Mouse (Mus musculus) heart, adult 2 months (tissue): ENCODE results near the gene 4930415O20Rik. TPM values are rescaled to one million over a fixed set of nuclear protein-coding genes. Genes with fewer than 3 reads are reported as not detected.

Experiments
- DNase-seq, 2 experiments: peaks; one replicate each; pipeline ENCODE4 v3.0.0; 2021
- H3K27ac ChIP-seq: fragments of 200-600 bp; 2 replicates; pipeline ENCODE4 v1.8.1; 2022
- H3K27me3 ChIP-seq: fragments of 200-500 bp; 2 replicates; pipeline ENCODE4 v1.6.1; 2012; ENCODE audit warnings: mild to moderate bottlenecking, low read length, inconsistent platforms, mixed read lengths; ENCODE audit not compliant: control insufficient read depth, insufficient read depth
- H3K36me3 ChIP-seq: fragments of 200-500 bp; 2 replicates; pipeline ENCODE4 v1.6.1; 2012; ENCODE audit warnings: low read length, inconsistent platforms; ENCODE audit not compliant: control insufficient read depth, insufficient read depth
- H3K4me1 ChIP-seq: fragments of 200-500 bp; 2 replicates; pipeline ENCODE4 v1.6.1; 2011; ENCODE audit warnings: low read length; ENCODE audit not compliant: control insufficient read depth, insufficient read depth
- H3K4me3 ChIP-seq: fragments of 200-600 bp; 2 replicates; pipeline ENCODE4 v1.8.1; 2022
- H3K79me2 ChIP-seq: fragments of 200-500 bp; replicated peaks from 2 replicates; pipeline ENCODE4 v1.6.1; 2012; ENCODE audit warnings: mild to moderate bottlenecking, inconsistent platforms, low read length, moderate library complexity, mixed read lengths; ENCODE audit not compliant: control insufficient read depth, insufficient read depth
- H3K9ac ChIP-seq: fragments of 200-500 bp; 2 replicates; pipeline ENCODE4 v1.6.1; 2012; ENCODE audit warnings: low read depth, mild to moderate bottlenecking, control low read depth, inconsistent platforms, low read length, mixed read lengths
- CTCF ChIP-seq: fragments of 200-600 bp; IDR thresholded peaks from 2 replicates; pipeline ENCODE4 v1.8.1; 2022; ENCODE audit warnings: antibody characterized with exemption, mild to moderate bottlenecking, moderate library complexity
- EP300 ChIP-seq: fragments of 200-500 bp; IDR thresholded peaks from 2 replicates; pipeline ENCODE4 v1.6.1; 2011; ENCODE audit warnings: low read depth, low read length, control low read depth; ENCODE audit not compliant: insufficient read depth
- POLR2A ChIP-seq: fragments of 200-500 bp; IDR thresholded peaks from 2 replicates; pipeline ENCODE4 v1.6.1; 2011; ENCODE audit warnings: mild to moderate bottlenecking, low read depth, low read length, control low read depth; ENCODE audit not compliant: insufficient read depth
- WGBS: fragments of 180-500 bp; shearing (Covaris S2); methylation state at CpG from one replicate; pipeline ENCODE4 v1.1.7; 2018; 5-methylcytosine and 5-hydroxymethylcytosine counted together
- intact Hi-C: fragments of 180-260 bp; cut with DNase I; formaldehyde crosslinking; loops from one replicate; pipeline ENCODE4 v1.15.1; 2025
- polyA plus RNA-seq: library from polyadenylated mRNA; depleted of rRNA; stranded (reverse); fragments of >200 nt; gene quantifications from 2 replicates; pipeline ENCODE4 v1.2.3, GENCODE M21; 2012
- total RNA-seq, 2 experiments: library from RNA; stranded (reverse); gene quantifications; 2 replicates each; pipeline ENCODE4 v1.2.3; 2021

4930415O20Rik gene
- total and polyA plus RNA-seq, 3 experiments = 1.6 to 2.1 TPM; not detected in 1

GRCm38 (mm10) chr15:98623361-98623821, 52.6 kb downstream of the 4930415O20Rik start:
- intact Hi-C loops = no loop called here
- 55% methylated on average over 5 of the region's 5 CpGs for WGBS

GRCm38 (mm10) chr15:98626078-98626477, 55.3 kb downstream of the 4930415O20Rik start:
- intact Hi-C loops = no loop called here
- 3% methylated on average over 8 of the region's 8 CpGs for WGBS

More at GRCm38 (mm10) chr15:98623361-98623821, 52.6 kb downstream of the 4930415O20Rik start:
- H3K79me2 ChIP-seq = no peaks in the 10 kb centered on the region
- H3K4me3 ChIP-seq = no peak overlapping the region
- DNase-seq = no peak
- H3K9ac ChIP-seq = no peak overlapping the region
- TF ChIP-seq POLR2A (no peak), EP300 (no peak), CTCF (no peak)
- H3K27me3 ChIP-seq = no peaks in the 10 kb centered on the region
- no peak overlapping the region for H3K27ac ChIP-seq
- H3K4me1 ChIP-seq = no peaks in the 10 kb centered on the region
- no peaks in the 10 kb centered on the region for H3K36me3 ChIP-seq

DNA sequence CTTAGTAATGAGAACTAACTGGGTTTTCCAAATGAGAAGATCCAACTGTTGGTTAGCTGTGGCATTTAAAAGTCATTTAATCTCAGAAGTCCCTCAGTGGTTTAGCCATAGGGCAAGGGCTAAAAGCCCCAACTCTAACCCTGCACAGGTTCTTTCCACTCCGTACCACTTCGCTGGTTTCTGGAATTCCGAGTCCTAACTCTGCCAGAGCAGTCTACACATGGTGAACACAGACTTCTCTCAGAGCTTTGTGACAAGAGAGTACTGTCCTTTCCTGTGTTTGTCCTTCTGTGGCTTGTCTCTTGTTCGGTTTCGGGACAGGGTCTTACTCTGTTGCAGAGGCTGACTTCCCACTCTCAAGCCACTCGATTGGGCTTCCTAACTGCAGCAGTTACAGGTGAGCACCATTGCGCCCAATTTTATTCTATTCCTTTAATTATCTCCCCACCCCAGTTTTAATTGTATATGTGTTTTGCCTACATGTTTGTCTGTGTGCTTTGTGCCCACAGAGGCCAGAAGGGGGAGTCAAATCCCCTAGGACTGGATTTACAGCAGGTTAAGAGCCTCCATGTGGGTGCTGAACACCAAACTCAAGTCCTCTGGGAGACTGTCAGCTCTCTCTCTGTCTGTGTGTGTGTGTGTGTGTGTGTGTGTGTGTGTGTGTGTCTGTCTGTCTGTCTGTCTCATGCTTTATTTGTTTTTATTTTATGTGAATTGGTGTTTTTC, 55.8 kb downstream of the 4930415O20Rik start:
- peaks cover 3% of the 10 kb centered on the region; the same call in 1 of the 2 replicates for H3K27me3 ChIP-seq
- peaks cover under 1% of the 10 kb centered on the region; the same call in 1 of the 2 replicates for H3K4me1 ChIP-seq
- H3K36me3 ChIP-seq = no peaks in the 10 kb centered on the region
- intact Hi-C loops = no loop called here
- H3K79me2 ChIP-seq = no peaks in the 10 kb centered on the region
- no peak for DNase-seq
- WGBS = 60% methylated on average over 7 of the region's 7 CpGs
- no peak overlapping the region for H3K27ac ChIP-seq
- no peak overlapping the region for H3K4me3 ChIP-seq
- TF ChIP-seq CTCF = no peak
- H3K9ac ChIP-seq = no peak overlapping the region

More at GRCm38 (mm10) chr15:98626078-98626477, 55.3 kb downstream of the 4930415O20Rik start:
- no peak overlapping the region for H3K4me3 ChIP-seq
- H3K9ac ChIP-seq = no peak overlapping the region
- TF ChIP-seq POLR2A (no peak), CTCF (no peak), EP300 (no peak)
- H3K27me3 ChIP-seq = peaks cover 2% of the 10 kb centered on the region; the same call in 1 of the 2 replicates
- H3K27ac ChIP-seq = no peak overlapping the region
- no peaks in the 10 kb centered on the region for H3K79me2 ChIP-seq
- DNase-seq = no peak
- no peaks in the 10 kb centered on the region for H3K36me3 ChIP-seq
- H3K4me1 ChIP-seq = no peaks in the 10 kb centered on the region; the same call in 1 of the 2 replicates

GRCm38 (mm10) chr15:98628589-98629254, 57.9 kb downstream of the 4930415O20Rik start:
- intact Hi-C loops = no loop called here
- peaks cover 4% of the 10 kb centered on the region; the same call in 1 of the 2 replicates for H3K4me1 ChIP-seq
- no peak overlapping the region for H3K9ac ChIP-seq
- WGBS = 25% methylated on average over 20 of the region's 20 CpGs
- H3K27ac ChIP-seq = no peak overlapping the region
- DNase-seq = no peak
- no peak overlapping the region for H3K4me3 ChIP-seq
- TF ChIP-seq EP300 (no peak), CTCF (no peak), POLR2A (no peak)
- no peaks in the 10 kb centered on the region for H3K36me3 ChIP-seq
- no peaks in the 10 kb centered on the region for H3K79me2 ChIP-seq
- peaks cover 5% of the 10 kb centered on the region; the same call in 1 of the 2 replicates for H3K27me3 ChIP-seq

DNA sequence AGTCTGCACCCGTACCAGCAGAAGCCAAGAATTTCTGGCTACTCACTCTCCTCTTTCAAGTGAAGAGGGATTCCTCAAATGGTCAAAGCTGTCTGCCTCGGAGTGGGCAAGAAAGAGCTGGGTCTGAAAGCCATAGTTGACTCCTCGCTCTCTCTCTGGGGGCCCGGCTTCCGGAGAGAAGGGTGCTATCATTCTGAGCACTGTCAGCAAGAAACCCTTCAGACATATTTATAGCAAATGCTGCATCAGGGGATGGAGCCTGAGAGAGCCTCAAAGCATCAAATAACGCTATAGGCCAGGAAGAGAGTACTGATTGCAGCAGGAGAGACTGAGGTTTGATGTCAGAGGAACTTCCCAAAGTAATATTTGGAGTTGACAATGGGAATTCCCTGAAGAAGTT, 58.7 kb downstream of the 4930415O20Rik start:
- no peak for DNase-seq
- no peak overlapping the region for H3K27ac ChIP-seq
- TF ChIP-seq CTCF (no peak), POLR2A (no peak), EP300 (no peak)
- H3K27me3 ChIP-seq = peaks cover 5% of the 10 kb centered on the region; the same call in 1 of the 2 replicates
- peaks cover 5% of the 10 kb centered on the region; the same call in 1 of the 2 replicates for H3K4me1 ChIP-seq
- WGBS = 44% methylated on average over 6 of the region's 6 CpGs
- H3K79me2 ChIP-seq = no peaks in the 10 kb centered on the region
- no peaks in the 10 kb centered on the region for H3K36me3 ChIP-seq
- H3K9ac ChIP-seq = no peak overlapping the region
- intact Hi-C loops = no loop called here
- no peak overlapping the region for H3K4me3 ChIP-seq

- Histone ChIP-seq H3K36me3 (no peaks in the 10 kb centered on the region), H3K27me3 (peaks cover 5% of the 10 kb centered on the region; the same call in 1 of the 2 replicates), H3K4me1 (peaks cover 5% of the 10 kb centered on the region; the same call in 1 of the 2 replicates), H3K9ac (peak within 1 kb of the TSS; percentile 4; the same call in 1 of the 2 replicates), H3K27ac (no peak within 1 kb of the TSS), H3K79me2 (no peaks in the 10 kb centered on the region), H3K4me3 (peak within 1 kb of the TSS; percentile 18; the same call in 1 of the 2 replicates)
- WGBS = 43% methylated on average over 4 of the region's 4 CpGs
- TF ChIP-seq EP300 (no peak), POLR2A (no peak), CTCF (no peak)
- no peak for DNase-seq
- intact Hi-C loops = no loop called here
Observed at GRCm38 (mm10) chr15:98630540-98630939, 59.7 kb downstream of the 4930415O20Rik start, which contains the start of gene Cacnb3. Gene Cacnb3 (plus strand): TSS chr15:98630840.
